Mouse (Mus musculus) heart, embryonic 15.5 days (tissue): ENCODE data around the gene Sept4. TPM values are rescaled to one million over a fixed set of nuclear protein-coding genes. Genes with fewer than 3 reads are reported as not detected.

Source experiments
- ATAC-seq: fragments of 200-750 bp; cut with Nextera tagmentation; replicated peaks from 2 replicates; pipeline ENCODE4 v1.8.0; 2017; ENCODE audit warnings: low read depth, moderate TSS enrichment; ENCODE audit not compliant: insufficient number of reproducible peaks, insufficient read depth, low FRiP score
- H3K27ac ChIP-seq: fragments of 300-500 bp; sonication (generic); 2 replicates; pipeline ENCODE4 v1.5.1; 2015; ENCODE audit warnings: mild to moderate bottlenecking, inconsistent platforms
- H3K27me3 ChIP-seq: fragments of 300-500 bp; sonication (generic); 2 replicates; pipeline ENCODE4 v1.6.1; 2015; ENCODE audit warnings: inconsistent platforms
- H3K36me3 ChIP-seq: fragments of 300-500 bp; sonication (generic); 2 replicates; pipeline ENCODE4 v1.6.1; 2015; ENCODE audit warnings: mild to moderate bottlenecking, inconsistent platforms
- H3K4me1 ChIP-seq: fragments of 300-500 bp; sonication (generic); replicated peaks from 2 replicates; pipeline ENCODE4 v1.6.1; 2015; ENCODE audit warnings: inconsistent platforms
- H3K4me2 ChIP-seq: fragments of 300-500 bp; sonication (generic); 2 replicates; pipeline ENCODE4 v1.6.1; 2015; ENCODE audit warnings: inconsistent platforms, mild to moderate bottlenecking, moderate library complexity
- H3K4me3 ChIP-seq: fragments of 300-500 bp; sonication (generic); 2 replicates; pipeline ENCODE4 v1.5.1; 2015; ENCODE audit warnings: mild to moderate bottlenecking, inconsistent platforms
- H3K9ac ChIP-seq: fragments of 300-500 bp; sonication (generic); 2 replicates; pipeline ENCODE4 v1.6.1; 2015; ENCODE audit warnings: mild to moderate bottlenecking, inconsistent platforms
- H3K9me3 ChIP-seq: fragments of 300-500 bp; sonication (generic); replicated peaks from 2 replicates; pipeline ENCODE4 v1.6.1; 2016; ENCODE audit warnings: inconsistent platforms
- WGBS: fragments of 180-500 bp; shearing (Covaris S2); methylation state at CpG from one replicate; pipeline ENCODE4 v1.1.7; 2015; ENCODE audit warnings: mixed read lengths; 5-methylcytosine and 5-hydroxymethylcytosine counted together
- polyA plus RNA-seq: library from polyadenylated mRNA; unstranded; fragments of >200 nt; fragmentation: Nextera tagmentation; extraction: Ambion mirVana; gene quantifications from 2 replicates; pipeline ENCODE4 v1.2.1, GENCODE M21; 2015

Sept4 gene
- 23.8 and 25.6 TPM in 2 replicates for polyA plus RNA-seq

GRCm38 (mm10) chr11:87568255-87568953 lies at the start of gene Sept4:
TSS of gene Sept4 (plus strand) at chr11:87568903.
- ATAC-seq, result no peak

GRCm38 (mm10) chr11:87519260-87519659 lies 49.4 kb upstream of the Sept4 start:
- Histone ChIP-seq H3K4me1 (no peaks in the 10 kb centered on the region), H3K36me3 (no peaks in the 10 kb centered on the region), H3K4me2 (no peak overlapping the region), H3K27ac (no peak overlapping the region), H3K9ac (no peak overlapping the region), H3K4me3 (no peak overlapping the region), H3K27me3 (no peaks in the 10 kb centered on the region), H3K9me3 (no peaks in the 10 kb centered on the region)
- ATAC-seq, result no peak
- 1% methylated on average over 2 of the region's 2 CpGs for WGBS

More at GRCm38 (mm10) chr11:87568255-87568953, at the start of gene Sept4:
- H3K4me2 ChIP-seq, result no peak within 1 kb of the TSS
- no peaks in the 10 kb centered on the region for H3K9me3 ChIP-seq
- H3K9ac ChIP-seq, result no peak within 1 kb of the TSS
- H3K4me3 ChIP-seq, result no peak within 1 kb of the TSS
- WGBS, result 76% methylated on average over 7 of the region's 7 CpGs
- H3K27ac ChIP-seq, result no peak within 1 kb of the TSS; the same call in 1 of the 2 replicates
- peaks cover 30% of the 10 kb centered on the region for H3K4me1 ChIP-seq
- no peaks in the 10 kb centered on the region for H3K27me3 ChIP-seq
- no peaks in the 10 kb centered on the region for H3K36me3 ChIP-seq

GRCm38 (mm10) chr11:87523466-87523865 lies 45.2 kb upstream of the Sept4 start:
- ATAC-seq, result no peak
- WGBS, result 76% methylated on average over 5 of the region's 5 CpGs
- no peaks in the 10 kb centered on the region for H3K9me3 ChIP-seq

GRCm38 (mm10) chr11:87523967-87524366 lies 44.7 kb upstream of the Sept4 start:
- Histone ChIP-seq H3K9me3 (no peaks in the 10 kb centered on the region), H3K4me1 (0 out of 2 replicates have a peak, but pooled peaks cover 3% of the 10 kb centered on the region), H3K4me3 (no peak overlapping the region), H3K27me3 (no peaks in the 10 kb centered on the region), H3K9ac (no peak overlapping the region), H3K27ac (no peak overlapping the region), H3K4me2 (no peak overlapping the region), H3K36me3 (no peaks in the 10 kb centered on the region)
- ATAC-seq, result no peak

More at GRCm38 (mm10) chr11:87523466-87523865, 45.2 kb upstream of the Sept4 start:
- 0 out of 2 replicates have a peak, but pooled peaks cover 3% of the 10 kb centered on the region for H3K4me1 ChIP-seq
- H3K27me3 ChIP-seq, result no peaks in the 10 kb centered on the region
- no peak overlapping the region for H3K4me2 ChIP-seq
- no peaks in the 10 kb centered on the region for H3K36me3 ChIP-seq
- H3K4me3 ChIP-seq, result no peak overlapping the region
- H3K27ac ChIP-seq, result no peak overlapping the region
- H3K9ac ChIP-seq, result no peak overlapping the region

- Histone ChIP-seq H3K27me3 (no peaks in the 10 kb centered on the region), H3K4me1 (0 out of 2 replicates have a peak, but pooled peaks cover 3% of the 10 kb centered on the region), H3K9ac (no peak overlapping the region), H3K4me3 (no peak overlapping the region), H3K4me2 (no peak overlapping the region), H3K36me3 (no peaks in the 10 kb centered on the region), H3K27ac (peak overlapping the region; percentile 61), H3K9me3 (no peaks in the 10 kb centered on the region)
- no peak for ATAC-seq
Measured at GRCm38 (mm10) chr11:87524780-87525179, 43.9 kb upstream of the Sept4 start.

- H3K36me3 ChIP-seq, result no peaks in the 10 kb centered on the region
- H3K4me1 ChIP-seq, result 0 out of 2 replicates have a peak, but pooled peaks cover 3% of the 10 kb centered on the region
- H3K9me3 ChIP-seq, result no peaks in the 10 kb centered on the region
- H3K27ac ChIP-seq, result no peak overlapping the region
- no peaks in the 10 kb centered on the region for H3K27me3 ChIP-seq
- no peak overlapping the region for H3K4me3 ChIP-seq
- 69% methylated on average over 3 of the region's 3 CpGs for WGBS
- H3K9ac ChIP-seq, result no peak overlapping the region
- no peak overlapping the region for H3K4me2 ChIP-seq
- no peak for ATAC-seq
Measured at GRCm38 (mm10) chr11:87527364-87527763, 41.3 kb upstream of the Sept4 start.

- H3K27me3 ChIP-seq, result no peaks in the 10 kb centered on the region
- 53% methylated on average over 4 of the region's 4 CpGs for WGBS
- ATAC-seq, result no peak
- 0 out of 2 replicates have a peak, but pooled peaks cover 3% of the 10 kb centered on the region for H3K4me1 ChIP-seq
- no peak overlapping the region for H3K4me2 ChIP-seq
- H3K9me3 ChIP-seq, result no peaks in the 10 kb centered on the region
- H3K36me3 ChIP-seq, result no peaks in the 10 kb centered on the region
- no peak overlapping the region for H3K4me3 ChIP-seq
- H3K9ac ChIP-seq, result no peak overlapping the region
- no peak overlapping the region for H3K27ac ChIP-seq
Measured at GRCm38 (mm10) chr11:87527990-87528389, 40.7 kb upstream of the Sept4 start.

GRCm38 (mm10) chr11:87531695-87532094 lies 37.0 kb upstream of the Sept4 start:
- no peak for ATAC-seq
- no peak overlapping the region for H3K27ac ChIP-seq
- H3K4me3 ChIP-seq, result no peak overlapping the region
- no peaks in the 10 kb centered on the region for H3K4me1 ChIP-seq
- H3K9ac ChIP-seq, result no peak overlapping the region
- WGBS, result 53% methylated on average over 6 of the region's 6 CpGs
- no peaks in the 10 kb centered on the region for H3K27me3 ChIP-seq
- H3K9me3 ChIP-seq, result no peaks in the 10 kb centered on the region
- no peak overlapping the region for H3K4me2 ChIP-seq
- H3K36me3 ChIP-seq, result no peaks in the 10 kb centered on the region

GRCm38 (mm10) chr11:87542285-87542684 lies 26.4 kb upstream of the Sept4 start:
- Histone ChIP-seq H3K4me3 (no peak overlapping the region), H3K36me3 (no peaks in the 10 kb centered on the region), H3K4me2 (no peak overlapping the region), H3K4me1 (no peaks in the 10 kb centered on the region), H3K9me3 (no peaks in the 10 kb centered on the region), H3K27me3 (no peaks in the 10 kb centered on the region), H3K27ac (no peak overlapping the region), H3K9ac (no peak overlapping the region)
- 37% methylated on average over 8 of the region's 8 CpGs for WGBS
- ATAC-seq, result no peak

GRCm38 (mm10) chr11:87542906-87543305 lies 25.8 kb upstream of the Sept4 start:
- no peak for ATAC-seq
- H3K4me1 ChIP-seq, result no peaks in the 10 kb centered on the region
- H3K9ac ChIP-seq, result no peak overlapping the region
- H3K27ac ChIP-seq, result no peak overlapping the region
- no peak overlapping the region for H3K4me3 ChIP-seq
- H3K27me3 ChIP-seq, result no peaks in the 10 kb centered on the region
- H3K9me3 ChIP-seq, result no peaks in the 10 kb centered on the region
- WGBS, result 49% methylated on average over 3 of the region's 3 CpGs
- no peak overlapping the region for H3K4me2 ChIP-seq
- H3K36me3 ChIP-seq, result no peaks in the 10 kb centered on the region

- H3K9ac ChIP-seq, result no peak overlapping the region
- WGBS, result 79% methylated on average over 4 of the region's 4 CpGs
- no peak for ATAC-seq
- peaks cover 15% of the 10 kb centered on the region for H3K4me1 ChIP-seq
- H3K9me3 ChIP-seq, result no peaks in the 10 kb centered on the region
- no peaks in the 10 kb centered on the region for H3K27me3 ChIP-seq
- no peak overlapping the region for H3K4me3 ChIP-seq
- no peaks in the 10 kb centered on the region for H3K36me3 ChIP-seq
- H3K4me2 ChIP-seq, result no peak overlapping the region
- no peak overlapping the region for H3K27ac ChIP-seq
Measured at GRCm38 (mm10) chr11:87553342-87553741, 15.4 kb upstream of the Sept4 start.

- Histone ChIP-seq H3K4me2 (no peak overlapping the region), H3K9me3 (no peaks in the 10 kb centered on the region), H3K9ac (no peak overlapping the region), H3K4me3 (no peak overlapping the region), H3K27ac (peak overlapping the region; percentile 44), H3K4me1 (peaks cover 15% of the 10 kb centered on the region), H3K36me3 (no peaks in the 10 kb centered on the region), H3K27me3 (no peaks in the 10 kb centered on the region)
- 14% methylated on average over 5 of the region's 5 CpGs for WGBS
- no peak for ATAC-seq
Measured at GRCm38 (mm10) chr11:87554386-87554785, 14.3 kb upstream of the Sept4 start.
